Mouse (Mus musculus) kidney, postnatal 14 days (tissue): ENCODE data around the gene Olfr53.
"Not testable (repeated sequence)": the region's sequence is repeated elsewhere in the genome, so short reads cannot be mapped to it uniquely, and the experiment has no call there.

ENCODE experiments used
- DNase-seq: peaks from one replicate; pipeline ENCODE4 v3.0.0; 2022; ENCODE audit warnings: mixed read lengths

Gene Olfr53

DNA sequence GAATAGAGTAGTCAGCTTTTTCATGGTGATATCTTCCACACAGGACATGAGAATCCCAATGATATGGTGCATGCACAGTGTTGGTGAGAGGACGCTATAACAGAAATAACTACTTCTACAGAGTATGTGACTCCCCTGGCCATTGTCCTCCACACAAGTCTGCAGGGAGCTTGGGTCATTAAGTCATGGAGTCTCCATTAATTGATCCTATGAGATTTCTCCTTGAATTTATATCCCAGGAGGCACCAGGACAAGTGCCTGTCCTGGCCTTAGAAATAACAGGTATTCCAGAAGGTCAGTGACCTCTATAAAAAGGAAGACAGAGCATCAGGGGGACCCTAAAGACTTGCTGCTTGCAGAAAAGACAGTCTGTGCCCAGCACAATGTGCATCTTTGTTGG lies at the start of gene Olfr53:
Olfr53 (plus strand) TSS at position 301 of the 400 bp plus-strand sequence.
- DNase-seq: no peak

DNA sequence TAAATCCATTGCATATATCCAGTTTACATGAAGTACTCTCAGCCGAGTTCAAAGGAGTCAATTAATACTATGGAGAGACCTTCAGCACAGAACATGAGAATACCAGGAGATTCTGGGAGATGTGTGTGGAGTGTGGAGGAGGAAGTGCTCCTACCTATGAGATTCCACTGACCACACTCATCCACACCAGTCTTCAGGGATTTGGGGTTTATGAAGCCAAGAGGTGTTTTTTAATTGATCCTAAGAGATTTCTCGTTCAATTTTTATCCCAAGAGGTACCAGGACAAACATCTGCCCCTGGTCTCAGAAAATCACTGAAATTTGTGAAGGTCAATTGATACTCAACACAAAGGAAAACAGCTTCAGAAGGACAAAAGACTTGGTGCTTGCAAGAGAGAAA lies 45.3 kb upstream of the Olfr53 start, which contains the start of gene Olfr46:
Olfr46 (plus strand) TSS at position 301 of the 400 bp plus-strand sequence.
- DNase-seq: not testable (repeated sequence)

DNA sequence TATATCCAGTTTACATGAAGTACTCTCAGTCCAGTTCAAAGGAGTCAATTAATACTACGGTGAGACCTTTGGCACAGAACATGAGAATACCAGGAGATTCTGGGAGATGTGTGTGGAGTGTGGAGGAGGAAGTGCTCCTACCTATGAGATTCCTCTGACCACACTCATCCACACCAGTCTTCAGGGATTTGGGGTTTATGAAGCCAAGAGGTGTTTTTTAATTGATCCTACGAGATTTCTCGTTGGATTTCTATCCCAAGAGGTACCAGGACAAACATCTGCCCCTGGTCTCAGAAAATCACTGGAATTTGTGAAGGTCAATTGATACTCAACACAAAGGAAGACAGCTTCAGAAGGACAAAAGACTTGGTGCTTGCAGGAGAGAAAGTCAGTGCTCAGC lies 17.6 kb upstream of the Olfr53 start, which contains the start of gene Olfr61:
Olfr61 (plus strand) TSS at position 301 of the 400 bp plus-strand sequence.
- DNase-seq: not testable (repeated sequence)

DNA sequence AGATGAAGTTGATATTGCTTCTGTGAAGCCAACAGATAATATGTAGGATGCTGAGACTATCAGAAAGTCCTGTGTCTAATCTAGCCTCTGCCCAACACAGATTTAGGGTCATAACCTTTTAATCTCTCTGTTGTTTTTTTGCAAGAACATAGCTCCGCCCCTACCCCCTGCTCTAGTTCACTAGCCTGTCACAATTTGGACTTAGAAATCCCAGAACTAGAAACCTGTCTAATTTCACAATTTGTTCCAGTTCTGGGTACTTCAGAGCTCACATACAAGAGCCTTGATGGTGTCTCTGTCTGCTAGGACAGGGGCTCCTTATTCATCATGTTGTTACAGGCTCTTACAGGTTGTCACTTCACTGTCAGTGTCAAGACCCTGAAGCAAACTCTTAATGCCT lies 15.7 kb upstream of the Olfr53 start:
- DNase-seq: no peak

DNA sequence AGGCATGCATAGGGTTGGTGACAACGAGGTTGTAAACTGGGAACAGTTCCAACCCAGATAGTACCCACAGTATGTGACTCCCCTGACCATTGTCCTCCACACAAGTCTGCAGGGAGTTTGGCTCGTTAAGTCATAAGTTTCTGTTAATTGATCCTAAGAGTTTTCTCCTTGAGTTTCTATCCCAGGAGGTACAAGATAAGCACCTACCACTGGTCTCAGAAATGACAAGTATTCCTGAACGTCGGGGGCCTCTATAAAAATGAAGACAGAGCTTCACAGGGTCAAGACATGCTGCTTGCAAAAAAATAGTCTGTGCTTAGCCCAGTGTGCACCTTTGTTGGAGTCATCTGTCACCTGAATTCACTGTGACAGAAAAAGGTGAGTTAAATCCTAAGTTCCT lies 13.4 kb downstream of the Olfr53 start, which contains the start of gene Olfr539:
Olfr539 (plus strand) TSS at position 301 of the 400 bp plus-strand sequence.
- DNase-seq: no peak

DNA sequence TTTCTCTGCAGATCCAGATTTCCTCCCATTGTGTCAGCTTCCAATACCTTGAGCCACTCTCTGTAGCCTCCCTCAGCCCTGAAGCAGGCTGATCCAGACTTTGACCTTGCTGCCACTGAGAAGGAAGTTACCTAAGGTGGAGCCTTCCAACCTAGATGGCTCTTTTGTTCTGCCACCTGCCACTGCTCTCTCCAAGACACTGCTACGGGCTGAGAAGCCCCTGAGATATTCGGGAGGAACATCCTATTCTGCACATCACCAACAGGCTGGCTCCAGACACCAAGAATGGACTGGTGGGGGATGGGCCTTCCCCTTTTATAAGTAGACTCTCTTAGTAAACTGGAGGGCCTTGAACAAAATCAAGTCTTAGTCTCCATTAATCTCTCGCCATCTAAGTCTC lies 24.4 kb downstream of the Olfr53 start:
- not testable (repeated sequence) for DNase-seq

DNA sequence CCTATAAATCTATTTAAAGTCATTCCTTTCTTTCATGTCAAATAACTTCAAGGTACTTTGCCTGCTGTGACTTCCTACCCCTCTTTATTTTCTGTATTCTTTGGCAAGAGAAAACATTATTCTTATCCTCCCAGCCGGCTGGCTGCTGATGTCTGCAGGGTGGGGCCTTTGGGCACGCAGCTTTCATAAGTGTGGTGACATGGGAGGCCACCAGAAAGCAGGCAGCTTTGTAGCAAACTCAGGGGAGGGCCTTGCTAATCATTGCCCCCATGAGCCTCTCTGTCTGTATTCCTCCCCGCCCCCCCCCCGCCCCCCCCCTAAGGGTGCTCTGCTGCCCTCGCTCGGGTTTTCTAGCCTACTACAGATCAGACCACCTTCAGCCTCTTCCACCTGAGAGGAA lies 29.6 kb downstream of the Olfr53 start:
- DNase-seq: no peak

DNA sequence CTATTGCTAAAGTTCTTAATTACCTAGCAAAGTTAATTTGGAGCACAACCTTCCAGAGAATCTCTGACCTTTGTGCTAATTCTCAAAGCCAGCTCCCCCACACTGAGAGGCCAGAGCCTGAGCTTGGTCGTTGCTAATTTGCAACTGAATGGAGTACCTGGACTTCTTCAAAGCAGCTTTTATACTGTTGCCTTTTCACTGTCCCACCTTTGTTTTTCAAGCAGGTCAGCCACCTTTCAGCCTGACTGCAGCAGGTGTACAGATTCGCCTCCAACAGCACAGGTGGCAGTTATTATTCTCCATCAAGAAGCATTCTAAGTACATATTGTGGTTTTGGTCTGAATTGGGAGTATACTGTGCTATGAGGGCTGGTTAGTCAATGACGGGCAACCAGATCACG lies 33.3 kb downstream of the Olfr53 start:
- DNase-seq: not testable (repeated sequence)

DNA sequence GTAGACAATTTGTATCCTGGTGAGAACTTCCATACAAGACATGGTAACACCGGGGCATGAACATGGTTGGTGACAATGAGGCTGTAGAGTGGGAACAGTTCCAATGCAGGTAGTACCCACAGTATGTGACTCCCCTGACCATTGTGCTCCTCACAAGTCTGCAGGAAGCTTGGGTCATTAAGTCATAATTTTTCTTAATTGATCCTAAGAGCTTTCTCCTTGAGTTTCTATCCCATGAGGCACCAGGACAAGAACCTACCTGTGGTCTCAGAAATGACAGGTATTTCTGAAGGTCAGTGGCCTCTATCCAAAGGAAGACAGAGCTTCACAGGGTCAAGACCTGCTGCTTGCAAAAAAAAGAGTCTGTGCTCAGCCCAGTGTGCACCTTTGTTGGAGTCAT lies 35.4 kb downstream of the Olfr53 start, which contains the start of gene Olfr45:
Olfr45 (plus strand) TSS at position 301 of the 400 bp plus-strand sequence.
- no peak for DNase-seq

DNA sequence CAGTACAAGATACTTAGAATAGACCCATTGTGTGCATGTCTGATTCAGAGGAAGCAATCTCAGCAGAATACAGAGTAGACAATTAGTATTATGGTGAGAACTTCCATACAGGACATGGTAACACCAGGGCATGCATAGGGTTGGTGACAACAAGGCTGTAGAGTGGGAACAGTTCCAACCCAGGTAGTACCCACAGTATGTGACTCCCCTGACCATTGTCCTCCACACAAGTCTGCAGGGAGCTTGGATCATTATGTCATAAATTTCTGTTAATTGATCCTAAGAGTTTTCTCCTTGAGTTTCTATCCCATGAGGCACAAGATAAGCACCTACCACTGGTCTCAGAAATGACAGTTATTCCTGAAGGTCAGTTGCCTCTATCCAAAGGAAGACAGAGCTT lies 50.7 kb downstream of the Olfr53 start, which contains the start of gene Olfr541:
Olfr541 (plus strand) TSS at position 301 of the 400 bp plus-strand sequence.
- DNase-seq: no peak
